Mouse (Mus musculus): ENCODE measurements around the gene Cd93. TPM values are rescaled to one million over a fixed set of nuclear protein-coding genes. Genes with fewer than 3 reads are reported as not detected.

The Cd93 gene
- total RNA-seq, 2 experiments from 2014 or later = 15.6 to 17.1 TPM

Other genes with a start within 250 kb of the Cd93 start
- 10 to 100 TPM; 45.3 to 47.2 TPM for gene Sstr4, start 48.2 kb downstream of the Cd93 start, total RNA-seq (2021)
- gene Thbd, start 35.4 kb downstream of the Cd93 start, total RNA-seq (2021) = 10 to 100 TPM; 10.6 to 12.6 TPM
- 10 to 100 TPM; 11.6 to 11.7 TPM for gene Nxt1, start 229.0 kb upstream of the Cd93 start, total RNA-seq (2021)
- 10 to 100 TPM; 25.9 to 26.7 TPM for gene Gzf1, start 237.5 kb upstream of the Cd93 start, total RNA-seq (2021)